Mouse (Mus musculus) heart, postnatal 0 days (tissue): Measurements from ENCODE around the gene 6330409D20Rik. TPM values are rescaled to one million over a fixed set of nuclear protein-coding genes. Genes with fewer than 3 reads are reported as not detected.

Source experiments
- ATAC-seq: fragments of 200-750 bp; cut with Nextera tagmentation; 2 replicates; pipeline ENCODE4 v1.8.0; 2017; ENCODE audit warnings: low read depth, moderate number of reproducible peaks, moderate library complexity; ENCODE audit not compliant: insufficient read depth
- DNase-seq: peaks from one replicate; pipeline ENCODE4 v3.0.0-alpha.2; 2016; ENCODE audit warnings: low spot score
- H3K27ac ChIP-seq: fragments of 300-500 bp; sonication (generic); 2 replicates; pipeline ENCODE4 v1.5.1; 2014; ENCODE audit warnings: low read depth, mild to moderate bottlenecking
- H3K27me3 ChIP-seq: fragments of 300-500 bp; sonication (generic); 2 replicates; pipeline ENCODE4 v1.6.1; 2014; ENCODE audit warnings: low read length, mixed read lengths; ENCODE audit not compliant: control insufficient read depth, insufficient read depth
- H3K36me3 ChIP-seq: fragments of 300-500 bp; sonication (generic); replicated peaks from 2 replicates; pipeline ENCODE4 v1.6.1; 2014; ENCODE audit warnings: low read length, mixed read lengths; ENCODE audit not compliant: control insufficient read depth, insufficient read depth
- H3K4me1 ChIP-seq: fragments of 300-500 bp; sonication (generic); 2 replicates; pipeline ENCODE4 v1.6.1; 2014; ENCODE audit warnings: antibody characterized with exemption; ENCODE audit not compliant: control insufficient read depth, insufficient read depth
- H3K4me2 ChIP-seq: fragments of 300-500 bp; sonication (generic); 2 replicates; pipeline ENCODE4 v1.6.1; 2014; ENCODE audit warnings: low read depth, mild to moderate bottlenecking, low read length, moderate library complexity
- H3K4me3 ChIP-seq: fragments of 300-500 bp; sonication (generic); 2 replicates; pipeline ENCODE4 v1.5.1; 2014; ENCODE audit warnings: low read depth, low read length
- H3K9ac ChIP-seq: fragments of 300-500 bp; sonication (generic); replicated peaks from 2 replicates; pipeline ENCODE4 v1.6.1; 2014; ENCODE audit warnings: low read depth, low read length, mixed read lengths
- H3K9me3 ChIP-seq: fragments of 300-500 bp; sonication (generic); replicated peaks from 2 replicates; pipeline ENCODE4 v1.6.1; 2016; ENCODE audit warnings: low read length; ENCODE audit not compliant: control insufficient read depth
- CTCF ChIP-seq: IDR thresholded peaks from 2 replicates; pipeline ENCODE4 v1.5.1; 2016; ENCODE audit warnings: antibody characterized with exemption, control low read depth, low read depth
- EP300 ChIP-seq: IDR thresholded peaks from 2 replicates; pipeline ENCODE4 v1.6.1; 2016; ENCODE audit warnings: antibody characterized with exemption, low read depth
- WGBS: fragments of 180-500 bp; shearing (Covaris S2); extraction: QIAGEN DNeasy Blood & Tissue Kit; methylation state at CpG from one replicate; pipeline ENCODE4 v1.1.7; 2014; 5-methylcytosine and 5-hydroxymethylcytosine counted together
- polyA plus RNA-seq: library from polyadenylated mRNA; unstranded; fragments of >200 nt; fragmentation: Nextera tagmentation; extraction: Ambion mirVana; gene quantifications from 2 replicates; pipeline ENCODE4 v1.2.1, GENCODE M21; 2015
- total RNA-seq: library from RNA; depleted of rRNA; stranded (reverse); fragments of >200 nt; gene quantifications from 2 replicates; pipeline ENCODE4 v1.2.3, GENCODE M21; 2014; ENCODE audit warnings: low replicate concordance; rRNA removed

The 6330409D20Rik gene
- total RNA-seq (not detected in 2 replicates), polyA plus RNA-seq (0.15 TPM in 1 of 2 replicates, not detected in the other)

GRCm38 (mm10) chr2:32740916-32741272 lies at the start of gene 6330409D20Rik:
6330409D20Rik (minus strand) TSS chr2:32741016.
- peak within 1 kb of the TSS; percentile 66 for H3K4me2 ChIP-seq
- no peaks in the 10 kb centered on the region for H3K9me3 ChIP-seq
- DNase-seq (no peak), ATAC-seq (no peak)
- H3K4me3 ChIP-seq = peak within 1 kb of the TSS; percentile 41
- 0 out of 2 replicates have a peak within 1 kb of the TSS, but pooled peaks have one; percentile 3 for H3K9ac ChIP-seq
- H3K36me3 ChIP-seq = peaks cover 9% of the 10 kb centered on the region
- WGBS = 18% methylated on average over 10 of the region's 11 CpGs
- no peak within 1 kb of the TSS for H3K27ac ChIP-seq
- TF ChIP-seq EP300 (no peak), CTCF (no peak)
- peaks cover 8% of the 10 kb centered on the region; the same call in 1 of the 2 replicates for H3K4me1 ChIP-seq
- peaks cover 20% of the 10 kb centered on the region for H3K27me3 ChIP-seq

GRCm38 (mm10) chr2:32788581-32788980 lies 47.8 kb upstream of the 6330409D20Rik start:
- Histone ChIP-seq H3K4me2 (no peak overlapping the region), H3K27ac (no peak overlapping the region), H3K4me3 (no peak overlapping the region), H3K36me3 (peaks cover 7% of the 10 kb centered on the region; the same call in 1 of the 2 replicates), H3K27me3 (no peaks in the 10 kb centered on the region), H3K9ac (no peak overlapping the region), H3K9me3 (no peaks in the 10 kb centered on the region), H3K4me1 (peaks cover 4% of the 10 kb centered on the region)
- WGBS = 44% methylated on average over 2 of the region's 2 CpGs
- ATAC-seq = no peak
- no peak for DNase-seq
- TF ChIP-seq CTCF (no peak), EP300 (no peak)

- no peak for ATAC-seq
- no peak overlapping the region for H3K9ac ChIP-seq
- H3K9me3 ChIP-seq = no peaks in the 10 kb centered on the region
- WGBS = 53% methylated on average over 6 of the region's 6 CpGs
- no peak overlapping the region for H3K27ac ChIP-seq
- no peak for DNase-seq
- H3K4me3 ChIP-seq = no peak overlapping the region
- no peak overlapping the region for H3K4me2 ChIP-seq
- H3K27me3 ChIP-seq = no peaks in the 10 kb centered on the region
- H3K4me1 ChIP-seq = peaks cover 4% of the 10 kb centered on the region
- peak; percentile 52 for TF ChIP-seq CTCF
- no peak for TF ChIP-seq EP300
- H3K36me3 ChIP-seq = no peaks in the 10 kb centered on the region; the same call in 1 of the 2 replicates
Measured at GRCm38 (mm10) chr2:32787176-32787575, 46.4 kb upstream of the 6330409D20Rik start.

GRCm38 (mm10) chr2:32784048-32784681 lies 43.3 kb upstream of the 6330409D20Rik start, which contains the start of gene Cfap157:
Cfap157 (minus strand) TSS chr2:32784428.
- Histone ChIP-seq H3K4me3 (no peak within 1 kb of the TSS), H3K9me3 (no peaks in the 10 kb centered on the region), H3K4me2 (peak within 1 kb of the TSS; percentile 29; the same call in 1 of the 2 replicates), H3K9ac (no peak within 1 kb of the TSS), H3K27me3 (no peaks in the 10 kb centered on the region), H3K36me3 (no peaks in the 10 kb centered on the region), H3K4me1 (peaks cover 4% of the 10 kb centered on the region), H3K27ac (peak within 1 kb of the TSS; percentile 46; the same call in 1 of the 2 replicates)
- ATAC-seq (peak; percentile 76), DNase-seq (peak; percentile 78)
- TF ChIP-seq CTCF (no peak), EP300 (no peak)
- 51% methylated on average over 4 of the region's 4 CpGs for WGBS

GRCm38 (mm10) chr2:32781710-32782109 lies 40.9 kb upstream of the 6330409D20Rik start:
- Histone ChIP-seq H3K4me1 (peaks cover 4% of the 10 kb centered on the region), H3K4me3 (no peak overlapping the region), H3K27me3 (no peaks in the 10 kb centered on the region), H3K4me2 (no peak overlapping the region), H3K9ac (no peak overlapping the region), H3K36me3 (0 out of 2 replicates have a peak, but pooled peaks cover 3% of the 10 kb centered on the region), H3K9me3 (no peaks in the 10 kb centered on the region), H3K27ac (no peak overlapping the region)
- ATAC-seq (no peak), DNase-seq (no peak)
- 72% methylated on average over 6 of the region's 6 CpGs for WGBS
- TF ChIP-seq CTCF (no peak), EP300 (no peak)
